Mouse (Mus musculus) thymus, adult 2 months (tissue): ENCODE results near the gene Tom1l2. TPM values are rescaled to one million over a fixed set of nuclear protein-coding genes. Genes with fewer than 3 reads are reported as not detected.
A peak's percentile ranks its signal among the peaks of the same experiment; 100 is the strongest.

Source experiments
- DNase-seq: peaks from one replicate; pipeline ENCODE4 v3.0.0; 2021
- H3K27ac ChIP-seq: fragments of 200-500 bp; 2 replicates; pipeline ENCODE4 v1.5.1; 2012; ENCODE audit warnings: low read length, control low read depth; ENCODE audit not compliant: control insufficient read depth, insufficient read depth
- H3K27me3 ChIP-seq: fragments of 200-500 bp; 2 replicates; pipeline ENCODE4 v1.6.1; 2012; ENCODE audit warnings: mild to moderate bottlenecking, low read length, moderate library complexity, mixed read lengths; ENCODE audit not compliant: control insufficient read depth, insufficient read depth
- H3K36me3 ChIP-seq: fragments of 200-500 bp; 2 replicates; pipeline ENCODE4 v1.6.1; 2012; ENCODE audit warnings: mild to moderate bottlenecking, low read length, moderate library complexity; ENCODE audit not compliant: control insufficient read depth, insufficient read depth
- H3K4me1 ChIP-seq: fragments of 200-500 bp; replicated peaks from 2 replicates; pipeline ENCODE4 v1.6.1; 2012; ENCODE audit warnings: low read length; ENCODE audit not compliant: control insufficient read depth, insufficient read depth
- H3K4me3 ChIP-seq: fragments of 200-500 bp; 2 replicates; pipeline ENCODE4 v1.5.1; 2012; ENCODE audit warnings: mild to moderate bottlenecking, low read length, control low read depth, moderate library complexity; ENCODE audit not compliant: control insufficient read depth, insufficient read depth
- CTCF ChIP-seq: fragments of 200-500 bp; IDR thresholded peaks from 2 replicates; pipeline ENCODE4 v1.5.1; 2012; ENCODE audit warnings: mild to moderate bottlenecking, control low read depth, low read length, moderate library complexity, borderline replicate concordance; ENCODE audit not compliant: control insufficient read depth, poor library complexity, insufficient read depth; ENCODE audit errors: extremely low read depth
- POLR2A ChIP-seq: fragments of 200-500 bp; IDR thresholded peaks from 2 replicates; pipeline ENCODE4 v1.6.1; 2012; ENCODE audit warnings: mild to moderate bottlenecking, low read length, control low read depth, moderate library complexity; ENCODE audit not compliant: control insufficient read depth, poor library complexity, insufficient read depth; ENCODE audit errors: extremely low read depth
- WGBS: fragments of 180-500 bp; shearing (Covaris S2); methylation state at CpG from one replicate; pipeline ENCODE4 v1.1.7; 2018; 5-methylcytosine and 5-hydroxymethylcytosine counted together
- polyA plus RNA-seq: library from polyadenylated mRNA; depleted of rRNA; stranded (reverse); fragments of >200 nt; gene quantifications from 2 replicates; pipeline ENCODE4 v1.2.3, GENCODE M21; 2012

Tom1l2 gene
- polyA plus RNA-seq, 1 experiment, result 99.5 TPM

GRCm38 (mm10) chr11:60276408-60277093 lies 76.2 kb downstream of the Tom1l2 start:
- 93% methylated on average over 6 of the region's 6 CpGs for WGBS
- Histone ChIP-seq H3K36me3 (no peaks in the 10 kb centered on the region), H3K27ac (no peak overlapping the region), H3K4me3 (no peak overlapping the region), H3K4me1 (peaks cover 18% of the 10 kb centered on the region), H3K27me3 (no peaks in the 10 kb centered on the region)
- TF ChIP-seq POLR2A (no peak), CTCF (no peak)
- DNase-seq, result no peak

- TF ChIP-seq CTCF, result no peak
- no peak for TF ChIP-seq POLR2A
- Histone ChIP-seq H3K4me3 (no peak overlapping the region), H3K27ac (no peak overlapping the region), H3K36me3 (no peaks in the 10 kb centered on the region), H3K4me1 (peaks cover 18% of the 10 kb centered on the region), H3K27me3 (no peaks in the 10 kb centered on the region)
- DNase-seq, result no peak
- 75% methylated on average over 5 of the region's 5 CpGs for WGBS
Measured at GRCm38 (mm10) chr11:60273273-60273805, 79.4 kb downstream of the Tom1l2 start.

GRCm38 (mm10) chr11:60268563-60268962 lies 84.1 kb downstream of the Tom1l2 start:
- no peaks in the 10 kb centered on the region for H3K27me3 ChIP-seq
- no peak for DNase-seq
- TF ChIP-seq CTCF (no peak), POLR2A (no peak)
- no peak overlapping the region for H3K27ac ChIP-seq
- H3K36me3 ChIP-seq, result no peaks in the 10 kb centered on the region
- H3K4me1 ChIP-seq, result peaks cover 7% of the 10 kb centered on the region
- H3K4me3 ChIP-seq, result no peak overlapping the region
- WGBS, result 17% methylated on average over 3 of the region's 3 CpGs

- WGBS, result 92% methylated on average over 4 of the region's 4 CpGs
- no peaks in the 10 kb centered on the region for H3K4me1 ChIP-seq
- TF ChIP-seq CTCF (no peak), POLR2A (no peak)
Measured at GRCm38 (mm10) chr11:60265271-60265985, 87.3 kb downstream of the Tom1l2 start.

GRCm38 (mm10) chr11:60264651-60265050 lies 88.1 kb downstream of the Tom1l2 start:
- H3K4me1 ChIP-seq, result no peaks in the 10 kb centered on the region
- H3K4me3 ChIP-seq, result no peak overlapping the region
- WGBS, result 97% methylated on average over 1 of the region's 1 CpGs
- no peak overlapping the region for H3K27ac ChIP-seq
- no peak for TF ChIP-seq POLR2A
- TF ChIP-seq CTCF, result no peak
- no peaks in the 10 kb centered on the region for H3K36me3 ChIP-seq
- H3K27me3 ChIP-seq, result no peaks in the 10 kb centered on the region
- no peak for DNase-seq

More at GRCm38 (mm10) chr11:60265271-60265985, 87.3 kb downstream of the Tom1l2 start:
- Histone ChIP-seq H3K36me3 (no peaks in the 10 kb centered on the region), H3K27ac (no peak overlapping the region), H3K27me3 (no peaks in the 10 kb centered on the region), H3K4me3 (no peak overlapping the region)
- DNase-seq, result peak; percentile 53

- no peak for DNase-seq
- Histone ChIP-seq H3K4me1 (peaks cover 6% of the 10 kb centered on the region), H3K27ac (no peak overlapping the region), H3K36me3 (no peaks in the 10 kb centered on the region), H3K27me3 (no peaks in the 10 kb centered on the region), H3K4me3 (no peak overlapping the region)
- 98% methylated on average over 4 of the region's 4 CpGs for WGBS
- no peak for TF ChIP-seq POLR2A
- TF ChIP-seq CTCF, result no peak
Measured at GRCm38 (mm10) chr11:60262396-60262795, 90.3 kb downstream of the Tom1l2 start.
